In the genomic region with DNA sequence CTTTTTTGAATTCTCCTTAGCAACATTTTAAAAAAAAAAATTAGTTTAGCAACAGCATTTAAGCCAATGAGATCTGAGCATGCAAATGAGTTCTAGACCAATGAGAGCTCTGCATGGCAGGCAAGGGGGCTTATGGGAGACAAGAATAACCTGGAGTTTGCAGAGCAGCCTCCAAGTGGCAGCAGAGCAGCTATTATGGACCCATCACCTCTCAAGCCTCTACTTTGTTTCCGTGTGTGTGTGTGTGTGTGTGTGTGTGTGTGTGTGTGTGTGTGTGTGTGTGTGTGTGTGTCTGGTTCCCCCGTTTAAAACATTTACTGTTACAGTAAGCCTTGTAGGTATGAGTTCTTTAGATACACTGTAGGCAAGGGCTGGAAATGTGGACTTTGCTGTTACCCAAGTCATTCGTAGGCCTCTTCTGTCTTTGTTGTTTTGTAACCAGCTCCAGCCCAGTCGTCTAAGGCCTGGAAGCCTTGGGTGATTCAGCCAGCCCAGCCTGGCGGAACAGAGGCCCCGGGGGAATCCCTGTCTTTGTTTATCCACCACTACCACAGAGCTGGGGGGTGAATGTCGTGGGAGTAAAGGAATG, we compare ENCODE assay signal across 8 mouse cellular contexts. TPM values are rescaled to one million over a fixed set of nuclear protein-coding genes. Genes with fewer than 3 reads are reported as not detected.
DNase-seq lines count a peak whose midpoint lies in the region; ATAC-seq and TF ChIP-seq lines count a peak whose summit lies in the region.

No protein-coding gene starts in this region.

- H3K36me3 ChIP-seq in embryonic facial prominence, embryonic 14.5 days (ENCODE audit: control insufficient read depth, insufficient read depth, low read length) = peaks cover 54% of the 10 kb centered on the region
- peaks cover 15% of the 10 kb centered on the region for H3K36me3 ChIP-seq in heart, embryonic 11.5 days (ENCODE audit: control insufficient read depth, insufficient read depth, low read length)
- H3K36me3 ChIP-seq in kidney, embryonic 14.5 days (ENCODE audit: control insufficient read depth, insufficient read depth, low read length) = peaks cover 45% of the 10 kb centered on the region
- peaks cover 31% of the 10 kb centered on the region for H3K36me3 ChIP-seq in myocyte (ENCODE audit: control insufficient read depth, insufficient read depth)
- H3K36me3 ChIP-seq in splenic B cell, adult 2 months (ENCODE audit: control insufficient read depth, insufficient read depth, low read length, poor library complexity, severe bottlenecking) = no peaks in the 10 kb centered on the region

- H3K9me3 ChIP-seq in embryonic facial prominence, embryonic 14.5 days (ENCODE audit: control insufficient read depth, low read length) = no peaks in the 10 kb centered on the region
- H3K9me3 ChIP-seq in heart, embryonic 11.5 days (replicated peaks; ENCODE audit: control insufficient read depth, low read length) = no peaks in the 10 kb centered on the region
- no peaks in the 10 kb centered on the region for H3K9me3 ChIP-seq in kidney, embryonic 14.5 days (ENCODE audit: control insufficient read depth, low read length)

- 0 out of 2 replicates have a peak overlapping the region, but pooled peaks have one; percentile 14 for H3K4me2 ChIP-seq in embryonic facial prominence, embryonic 14.5 days (ENCODE audit: low read depth, low read length)
- no peak overlapping the region; the same call in 1 of the 2 replicates for H3K4me2 ChIP-seq in heart, embryonic 11.5 days
- H3K4me2 ChIP-seq in kidney, embryonic 14.5 days (replicated peaks; ENCODE audit: low read depth, low read length) = peak overlapping the region; percentile 17; the same call in 1 of the 2 replicates
- peak overlapping the region; percentile 71 for H3K4me2 ChIP-seq in myocyte (ENCODE audit: low read depth)

- DNase-seq in A20 (ENCODE audit: low read depth, low spot score) = peak; percentile 87
- peak; percentile 85 for DNase-seq in adrenal gland, adult 8-10 months
- peak; percentile 96 for DNase-seq in embryonic facial prominence, embryonic 14.5 days (ENCODE audit: low spot score)
- DNase-seq in liver = peak; percentile 69
- DNase-seq in splenic B cell, adult 2 months (ENCODE audit: low read depth, low spot score) = peak; percentile 70

- no peak for TF ChIP-seq POLR2A in myocyte (IDR thresholded peaks at IDR 0.05; ENCODE audit: insufficient read length, low read depth)

- peak overlapping the region; percentile 25; the same call in 1 of the 2 replicates for H3K9ac ChIP-seq in embryonic facial prominence, embryonic 14.5 days (ENCODE audit: low read depth, low read length)
- H3K9ac ChIP-seq in heart, embryonic 11.5 days (ENCODE audit: low read depth, low read length) = no peak overlapping the region
- H3K9ac ChIP-seq in kidney, embryonic 14.5 days (ENCODE audit: low read depth, low read length) = peak overlapping the region; percentile 44; the same call in 1 of the 2 replicates

- H3K79me2 ChIP-seq in myocyte (ENCODE audit: control insufficient read depth, insufficient read depth) = peaks cover 8% of the 10 kb centered on the region

- no peaks in the 10 kb centered on the region for H3K27me3 ChIP-seq in embryonic facial prominence, embryonic 14.5 days (replicated peaks; ENCODE audit: control insufficient read depth, insufficient read depth, low read length)
- H3K27me3 ChIP-seq in heart, embryonic 11.5 days (ENCODE audit: control insufficient read depth, insufficient read depth, low read length) = no peaks in the 10 kb centered on the region
- no peaks in the 10 kb centered on the region for H3K27me3 ChIP-seq in kidney, embryonic 14.5 days (ENCODE audit: control insufficient read depth, insufficient read depth, low read length)
- no peaks in the 10 kb centered on the region for H3K27me3 ChIP-seq in myocyte (ENCODE audit: control insufficient read depth, insufficient read depth, insufficient read length)
- H3K27me3 ChIP-seq in splenic B cell, adult 2 months (ENCODE audit: control insufficient read depth, insufficient read depth, low read length, poor library complexity, severe bottlenecking) = no peaks in the 10 kb centered on the region

- H3ac ChIP-seq in myocyte (ENCODE audit: control insufficient read depth, insufficient read length) = no peak overlapping the region

- peaks cover 30% of the 10 kb centered on the region for H3K4me1 ChIP-seq in embryonic facial prominence, embryonic 14.5 days (ENCODE audit: control insufficient read depth, insufficient read depth, low read length)
- peaks cover 26% of the 10 kb centered on the region for H3K4me1 ChIP-seq in heart, embryonic 11.5 days (ENCODE audit: control insufficient read depth, insufficient read depth, low read length)
- H3K4me1 ChIP-seq in kidney, embryonic 14.5 days (ENCODE audit: control insufficient read depth, insufficient read depth, low read length) = peaks cover 15% of the 10 kb centered on the region; the same call in 1 of the 2 replicates

- 12% methylated on average over 7 of the region's 7 CpGs for WGBS in embryonic facial prominence, embryonic 14.5 days
- 41% methylated on average over 7 of the region's 7 CpGs for WGBS in heart, embryonic 11.5 days (ENCODE audit: insufficient replicate concordance)
- WGBS in kidney, embryonic 14.5 days = 19% methylated on average over 7 of the region's 7 CpGs

- peak overlapping the region; percentile 86 for H3K27ac ChIP-seq in embryonic facial prominence, embryonic 14.5 days (replicated peaks; ENCODE audit: low read depth, low read length)
- H3K27ac ChIP-seq in heart, embryonic 11.5 days (ENCODE audit: low read depth, low read length) = peak overlapping the region; percentile 64
- peak overlapping the region; percentile 87 for H3K27ac ChIP-seq in kidney, embryonic 14.5 days (ENCODE audit: low read depth, low read length)

- ATAC-seq in embryonic facial prominence, embryonic 14.5 days (ENCODE audit: low read depth) = peak; percentile 97
- ATAC-seq in heart, embryonic 11.5 days (replicated peaks; ENCODE audit: insufficient number of reproducible peaks, low FRiP score, low TSS enrichment) = peak; percentile 74
- ATAC-seq in kidney, embryonic 14.5 days (ENCODE audit: low FRiP score, low TSS enrichment) = peak; percentile 97

- H3K4me3 ChIP-seq in embryonic facial prominence, embryonic 14.5 days (ENCODE audit: low read depth, low read length) = no peak overlapping the region
- no peak overlapping the region for H3K4me3 ChIP-seq in heart, embryonic 11.5 days (ENCODE audit: low read depth, low read length)
- no peak overlapping the region for H3K4me3 ChIP-seq in kidney, embryonic 14.5 days (ENCODE audit: low read length)
- H3K4me3 ChIP-seq in myocyte = no peak overlapping the region

TF ChIP-seq in myocyte, 11 proteins besides CTCF, POLR2A, EP300 and RAD21:
- no peak for TF ChIP-seq USF1 (IDR thresholded peaks at IDR 0.05; ENCODE audit: low read depth)
- TF ChIP-seq POLR2AphosphoS2 (IDR thresholded peaks at IDR 0.05; ENCODE audit: insufficient read length, low read depth) = no peak
- TF ChIP-seq MYOG (IDR thresholded peaks at IDR 0.05; ENCODE audit: control insufficient read depth in 1 of 3, insufficient read depth in 1 of 3, insufficient read length in 2 of 3, low read depth in 2 of 3) = no peak
- TF ChIP-seq CEBPB (IDR thresholded peaks at IDR 0.05; ENCODE audit: insufficient read depth, poor library complexity, severe bottlenecking) = 0 out of 2 replicates have a peak, but pooled peaks have one; percentile 1
- TF ChIP-seq MYOD1 (IDR thresholded peaks at IDR 0.05; ENCODE audit: control insufficient read depth in 1 of 3, insufficient read length in 2 of 3, low read depth in 2 of 3) = no peak

RNA-seq across cellular contexts. Expression of gene Fstl1, which starts 37.8 kb away (rescaled TPM):
- 10 to 100 TPM; 21.2 to 45.6 (median 33.8) TPM for total RNA-seq in adrenal gland, adult 8-10 months (2022)
- 833 and 870 TPM in 2 replicates for polyA plus RNA-seq in embryonic facial prominence, embryonic 14.5 days (2014; fragmentation: Nextera tagmentation; extraction: Ambion mirVana)
- polyA plus RNA-seq in heart, embryonic 11.5 days (2014; fragmentation: Nextera tagmentation; extraction: Ambion mirVana) = 500 and 503 TPM in 2 replicates
- polyA plus RNA-seq in kidney, embryonic 14.5 days (2014; fragmentation: Nextera tagmentation; extraction: Ambion mirVana) = 522 and 589 TPM in 2 replicates
- 134 TPM for polyA plus RNA-seq in myocyte (2012; fragmentation: generic; extraction: Trizol)

RNA-seq across cellular contexts. Expression of gene Gm36028, which starts 46.5 kb away (rescaled TPM):
- total RNA-seq in adrenal gland, adult 8-10 months (2022) = under 1 TPM in 2 of 4 experiments, not detected in 2; 0.29 to 0.75 TPM
- polyA plus RNA-seq in embryonic facial prominence, embryonic 14.5 days (2014; fragmentation: Nextera tagmentation; extraction: Ambion mirVana) = not detected in 2 replicates
- polyA plus RNA-seq in heart, embryonic 11.5 days (2014; fragmentation: Nextera tagmentation; extraction: Ambion mirVana) = 1.00 and 1.0 TPM in 2 replicates
- 0.26 TPM in 1 of 2 replicates, not detected in the other for polyA plus RNA-seq in kidney, embryonic 14.5 days (2014; fragmentation: Nextera tagmentation; extraction: Ambion mirVana)
- polyA plus RNA-seq in myocyte (2012; fragmentation: generic; extraction: Trizol) = 0.08 TPM

RNA-seq across cellular contexts. Expression of gene Lrrc58, which starts 53.7 kb away (rescaled TPM):
- 100 to 1,000 TPM; 130 to 206 (median 160) TPM for total RNA-seq in adrenal gland, adult 8-10 months (2022)
- 52.4 and 53.8 TPM in 2 replicates for polyA plus RNA-seq in embryonic facial prominence, embryonic 14.5 days (2014; fragmentation: Nextera tagmentation; extraction: Ambion mirVana)
- polyA plus RNA-seq in heart, embryonic 11.5 days (2014; fragmentation: Nextera tagmentation; extraction: Ambion mirVana) = 41.6 and 42.9 TPM in 2 replicates
- polyA plus RNA-seq in kidney, embryonic 14.5 days (2014; fragmentation: Nextera tagmentation; extraction: Ambion mirVana) = 51.5 and 78.1 TPM in 2 replicates
- 6.9 TPM for polyA plus RNA-seq in myocyte (2012; fragmentation: generic; extraction: Trizol)
